Mouse (Mus musculus): Measurements from ENCODE around the gene Hvcn1. TPM values are rescaled to one million over a fixed set of nuclear protein-coding genes. Genes with fewer than 3 reads are reported as not detected.

Gene Hvcn1
- polyA plus RNA-seq, 1 experiment from 2014 or later: 8.2 TPM

- no peak overlapping the region for H3K4me2 ChIP-seq
- H3K27me3 ChIP-seq (ENCODE audit: insufficient read depth, low read length): no peaks in the 10 kb centered on the region
- TF ChIP-seq CTCF (IDR thresholded peaks at IDR 0.05; ENCODE audit: low read depth): peak; percentile 81
- WGBS: 26% methylated on average over 5 of the region's 5 CpGs
- no peak overlapping the region for H3K9ac ChIP-seq
- H3K36me3 ChIP-seq (ENCODE audit: insufficient read depth): no peaks in the 10 kb centered on the region
- ATAC-seq (ENCODE audit: insufficient read depth) (no peak), DNase-seq (peak; percentile 87)
- H3K9me3 ChIP-seq (ENCODE audit: low read depth, low read length): no peaks in the 10 kb centered on the region
- H3K27ac ChIP-seq (ENCODE audit: low read depth): no peak overlapping the region
- H3K4me1 ChIP-seq (ENCODE audit: insufficient read depth): 0 out of 2 replicates have a peak, but pooled peaks cover 4% of the 10 kb centered on the region
- no peak overlapping the region for H3K4me3 ChIP-seq (ENCODE audit: low read depth, low read length)
These were observed 61.3 kb downstream of the Hvcn1 start for GRCm38 (mm10) chr5:122267899-122268298.

- no peak overlapping the region for H3K4me3 ChIP-seq (ENCODE audit: low read depth, low read length)
- WGBS: 34% methylated on average over 12 of the region's 12 CpGs
- no peaks in the 10 kb centered on the region for H3K9me3 ChIP-seq (ENCODE audit: low read depth, low read length)
- H3K36me3 ChIP-seq (ENCODE audit: insufficient read depth): no peaks in the 10 kb centered on the region
- no peaks in the 10 kb centered on the region for H3K27me3 ChIP-seq (ENCODE audit: insufficient read depth, low read length)
- no peak overlapping the region for H3K9ac ChIP-seq
- H3K4me1 ChIP-seq (ENCODE audit: insufficient read depth): no peaks in the 10 kb centered on the region
- H3K4me2 ChIP-seq: no peak overlapping the region
- TF ChIP-seq CTCF (IDR thresholded peaks at IDR 0.05; ENCODE audit: low read depth): no peak
- no peak overlapping the region for H3K27ac ChIP-seq (ENCODE audit: low read depth)
- DNase-seq (no peak), ATAC-seq (ENCODE audit: insufficient read depth) (no peak)
These were observed 62.4 kb downstream of the Hvcn1 start for GRCm38 (mm10) chr5:122268858-122269604.

- no peak overlapping the region for H3K9ac ChIP-seq
- no peaks in the 10 kb centered on the region for H3K27me3 ChIP-seq (ENCODE audit: insufficient read depth, low read length)
- no peaks in the 10 kb centered on the region for H3K9me3 ChIP-seq (ENCODE audit: low read depth, low read length)
- no peaks in the 10 kb centered on the region for H3K4me1 ChIP-seq (ENCODE audit: insufficient read depth)
- H3K4me3 ChIP-seq (ENCODE audit: low read depth, low read length): no peak overlapping the region
- 78% methylated on average over 5 of the region's 5 CpGs for WGBS
- H3K27ac ChIP-seq (ENCODE audit: low read depth): no peak overlapping the region
- DNase-seq (no peak), ATAC-seq (ENCODE audit: insufficient read depth) (no peak)
- H3K36me3 ChIP-seq (ENCODE audit: insufficient read depth): no peaks in the 10 kb centered on the region
- no peak overlapping the region for H3K4me2 ChIP-seq
- no peak for TF ChIP-seq CTCF (IDR thresholded peaks at IDR 0.05; ENCODE audit: low read depth)
These were observed 66.2 kb downstream of the Hvcn1 start for GRCm38 (mm10) chr5:122272821-122273220.

- Histone ChIP-seq H3K4me2 (no peak overlapping the region), H3K9me3 (ENCODE audit: low read depth, low read length) (no peaks in the 10 kb centered on the region), H3K9ac (no peak overlapping the region), H3K36me3 (ENCODE audit: insufficient read depth) (no peaks in the 10 kb centered on the region), H3K4me1 (ENCODE audit: insufficient read depth) (no peaks in the 10 kb centered on the region), H3K27ac (ENCODE audit: low read depth) (no peak overlapping the region), H3K27me3 (ENCODE audit: insufficient read depth, low read length) (no peaks in the 10 kb centered on the region), H3K4me3 (ENCODE audit: low read depth, low read length) (no peak overlapping the region)
- ATAC-seq (ENCODE audit: insufficient read depth) (no peak), DNase-seq (peak; percentile 46)
- TF ChIP-seq CTCF (IDR thresholded peaks at IDR 0.05; ENCODE audit: low read depth): no peak
- 25% methylated on average over 5 of the region's 5 CpGs for WGBS
These were observed 68.2 kb downstream of the Hvcn1 start for GRCm38 (mm10) chr5:122274785-122275184.

- Histone ChIP-seq H3K9ac (no peak overlapping the region), H3K9me3 (ENCODE audit: low read depth, low read length) (no peaks in the 10 kb centered on the region), H3K27me3 (ENCODE audit: insufficient read depth, low read length) (no peaks in the 10 kb centered on the region), H3K27ac (ENCODE audit: low read depth) (no peak overlapping the region), H3K4me2 (no peak overlapping the region), H3K4me1 (ENCODE audit: insufficient read depth) (peaks cover 14% of the 10 kb centered on the region), H3K4me3 (ENCODE audit: low read depth, low read length) (no peak overlapping the region), H3K36me3 (ENCODE audit: insufficient read depth) (no peaks in the 10 kb centered on the region)
- DNase-seq (no peak), ATAC-seq (ENCODE audit: insufficient read depth) (no peak)
- TF ChIP-seq CTCF (IDR thresholded peaks at IDR 0.05; ENCODE audit: low read depth): no peak
- WGBS: 80% methylated on average over 7 of the region's 7 CpGs
These were observed 72.3 kb downstream of the Hvcn1 start for GRCm38 (mm10) chr5:122278946-122279345.

GRCm38 (mm10) chr5:122279799-122280421, 73.3 kb downstream of the Hvcn1 start:
- no peak for ATAC-seq (ENCODE audit: insufficient read depth)
- Histone ChIP-seq H3K4me2 (no peak overlapping the region), H3K9ac (peak overlapping the region; percentile 16; the same call in 1 of the 2 replicates), H3K4me3 (ENCODE audit: low read depth, low read length) (no peak overlapping the region), H3K4me1 (ENCODE audit: insufficient read depth) (peaks cover 14% of the 10 kb centered on the region), H3K9me3 (ENCODE audit: low read depth, low read length) (no peaks in the 10 kb centered on the region), H3K27ac (ENCODE audit: low read depth) (peak overlapping the region; percentile 63; the same call in 1 of the 2 replicates), H3K36me3 (ENCODE audit: insufficient read depth) (no peaks in the 10 kb centered on the region), H3K27me3 (ENCODE audit: insufficient read depth, low read length) (no peaks in the 10 kb centered on the region)
- TF ChIP-seq CTCF (IDR thresholded peaks at IDR 0.05; ENCODE audit: low read depth): no peak
- 63% methylated on average over 12 of the region's 12 CpGs for WGBS
- DNase-seq: no peak

- Histone ChIP-seq H3K27me3 (ENCODE audit: insufficient read depth, low read length) (no peaks in the 10 kb centered on the region), H3K9me3 (ENCODE audit: low read depth, low read length) (no peaks in the 10 kb centered on the region), H3K36me3 (ENCODE audit: insufficient read depth) (no peaks in the 10 kb centered on the region), H3K4me2 (peak overlapping the region; percentile 55), H3K4me1 (ENCODE audit: insufficient read depth) (peaks cover 14% of the 10 kb centered on the region), H3K4me3 (ENCODE audit: low read depth, low read length) (peak overlapping the region; percentile 8), H3K9ac (peak overlapping the region; percentile 16; the same call in 1 of the 2 replicates), H3K27ac (ENCODE audit: low read depth) (peak overlapping the region; percentile 63; the same call in 1 of the 2 replicates)
- DNase-seq (peak; percentile 44), ATAC-seq (ENCODE audit: insufficient read depth) (no peak)
- peak; percentile 34; the same call in 1 of the 2 replicates for TF ChIP-seq CTCF (IDR thresholded peaks at IDR 0.05; ENCODE audit: low read depth)
- 18% methylated on average over 6 of the region's 6 CpGs for WGBS
These were observed 73.8 kb downstream of the Hvcn1 start for GRCm38 (mm10) chr5:122280422-122280826.

All from lung, embryonic 14.5 days (tissue).